Mouse (Mus musculus) skeletal muscle tissue, adult 2 months (tissue): ENCODE results near the gene Slc29a4.

ENCODE experiments used
- DNase-seq: peaks from one replicate; pipeline ENCODE4 v3.0.0-alpha.2; 2012; ENCODE audit warnings: low read depth, low spot score

Gene Slc29a4

DNA sequence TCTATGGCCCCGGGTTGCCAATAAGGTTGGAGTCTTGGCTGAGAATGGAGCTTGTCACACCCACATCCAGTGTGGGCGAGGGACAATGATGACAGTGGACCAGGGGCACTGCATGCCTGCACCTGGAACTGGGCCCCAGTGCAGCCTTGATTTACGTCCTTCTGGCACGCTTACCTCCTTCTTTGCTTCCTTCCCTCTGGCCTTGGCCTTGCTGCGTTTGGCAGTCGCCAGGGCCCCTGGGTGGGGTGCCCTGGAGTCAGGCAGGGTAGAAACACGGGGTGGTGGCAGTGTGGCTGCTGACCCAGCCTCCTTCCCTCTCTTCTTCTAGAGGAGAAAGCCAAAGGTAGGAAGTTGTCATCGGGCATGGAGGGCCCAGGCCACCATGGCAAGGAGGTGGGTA, 47.6 kb downstream of the Slc29a4 start:
- no peak for DNase-seq

DNA sequence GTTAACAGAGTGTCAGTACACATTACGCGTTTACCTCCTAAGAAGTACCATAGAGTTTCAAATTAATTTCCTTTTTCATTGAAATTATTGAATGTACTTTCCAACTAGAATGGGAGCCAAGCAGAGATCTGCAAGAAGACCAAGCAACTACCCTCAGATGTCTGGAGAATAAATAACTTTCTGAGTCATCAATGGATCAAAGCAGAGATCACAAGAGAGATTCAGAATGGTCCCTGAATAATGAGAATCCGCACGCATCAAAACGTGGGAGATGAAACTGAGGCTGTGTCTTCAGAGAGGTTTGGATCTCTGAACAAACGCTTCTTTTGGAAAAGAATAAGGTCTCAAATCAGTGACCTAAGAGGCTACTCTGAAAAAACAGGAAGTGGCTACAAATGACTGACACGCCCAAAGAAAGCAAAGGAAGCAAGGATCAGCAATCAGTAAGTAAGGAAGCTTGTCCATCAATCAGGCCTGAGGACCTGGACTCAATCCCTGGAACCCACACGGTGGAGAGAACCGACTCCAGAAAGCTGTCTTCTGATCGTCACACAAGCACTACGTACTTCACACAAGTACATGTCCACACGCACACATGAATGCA, 54.8 kb downstream of the Slc29a4 start:
- DNase-seq, result no peak

DNA sequence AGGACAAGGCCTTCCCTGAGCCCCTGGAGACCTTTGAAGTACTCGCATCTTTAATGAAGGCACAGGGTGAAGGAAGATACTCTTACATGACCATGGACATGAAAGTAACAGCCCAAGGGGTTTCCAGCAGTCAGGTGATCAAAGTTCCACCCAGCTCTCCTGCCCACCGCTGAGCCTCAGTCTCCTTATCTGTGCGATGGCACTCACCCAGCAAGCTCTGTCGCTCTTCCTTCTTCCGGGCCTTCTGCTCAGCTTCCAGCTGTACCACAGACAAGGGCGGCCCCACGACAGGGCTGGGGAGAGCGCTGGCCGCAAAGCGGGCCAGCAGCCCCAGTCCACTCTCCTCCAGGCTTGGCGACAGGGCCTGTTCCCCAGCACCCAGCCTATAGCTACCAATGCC, 57.9 kb downstream of the Slc29a4 start:
- no peak for DNase-seq

DNA sequence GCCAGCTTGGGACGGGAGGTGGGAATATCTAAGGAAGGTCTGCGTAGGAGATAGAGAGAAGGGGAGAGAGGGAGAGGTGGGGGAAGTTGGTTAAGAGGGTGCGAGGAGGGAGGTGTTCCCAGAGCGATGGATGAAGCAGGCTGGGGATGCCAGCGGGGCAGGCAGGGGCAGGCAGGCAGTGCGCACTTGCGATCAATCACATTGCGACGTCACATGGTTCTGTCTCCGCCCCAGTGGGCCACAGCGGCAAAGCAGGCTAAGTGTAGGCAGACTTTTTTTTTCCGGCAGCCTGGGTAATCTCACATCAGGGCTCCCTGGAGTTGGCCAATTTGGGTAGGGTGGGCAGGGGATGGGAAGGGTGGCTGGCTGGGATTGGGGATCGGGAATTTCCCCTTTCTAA, 59.9 kb downstream of the Slc29a4 start:
- no peak for DNase-seq

DNA sequence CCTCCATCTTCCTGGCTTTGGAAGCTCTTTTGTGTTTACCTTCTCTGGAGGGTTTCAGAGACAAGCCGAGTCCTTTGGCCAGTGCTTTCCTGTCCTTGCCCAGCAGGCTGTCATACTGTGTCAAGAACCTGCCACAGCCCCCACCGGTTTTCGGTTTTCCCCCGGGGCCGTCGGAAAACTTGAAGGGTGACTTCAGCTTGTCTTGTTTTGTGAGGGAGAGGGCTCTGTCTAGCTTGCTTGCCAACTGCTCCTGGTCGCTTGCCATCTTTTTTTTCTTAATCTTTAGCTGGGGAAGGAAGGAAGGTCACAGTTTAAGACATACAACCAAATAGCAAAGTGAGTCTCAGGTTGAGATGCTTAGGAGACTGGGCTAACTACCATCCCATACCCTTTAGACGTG, 67.5 kb downstream of the Slc29a4 start:
- no peak for DNase-seq

DNA sequence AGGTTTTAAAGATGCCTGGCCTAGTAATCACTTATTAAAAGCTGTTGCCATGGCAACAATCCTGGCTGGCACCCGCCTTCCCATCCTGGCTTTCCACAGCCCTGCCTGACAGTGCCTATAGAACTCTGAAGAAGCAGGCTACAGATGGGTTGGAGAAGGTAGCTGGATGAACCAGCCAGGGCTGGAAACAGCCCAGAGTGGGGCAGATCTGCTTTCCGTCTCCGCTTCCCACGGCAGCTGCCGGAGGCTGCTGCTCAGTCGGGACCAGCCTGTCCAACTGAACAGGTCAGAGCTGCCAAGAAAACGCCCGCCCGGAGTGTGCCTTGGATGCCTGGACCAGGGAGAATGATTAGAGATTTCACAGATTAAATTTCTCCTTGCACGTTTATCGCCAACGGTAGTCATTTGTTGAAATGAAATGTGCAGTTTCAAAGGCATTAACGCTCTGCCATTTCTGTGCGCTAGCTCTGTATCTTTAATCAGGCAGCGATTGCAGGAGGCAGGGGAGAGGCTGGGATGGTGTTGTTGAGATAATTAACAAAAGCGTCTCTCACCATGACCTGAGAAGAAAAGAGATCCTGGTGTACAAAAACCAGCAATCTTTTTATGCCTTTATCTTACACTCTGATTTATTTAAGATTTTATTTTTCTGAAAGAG, 69.1 kb downstream of the Slc29a4 start:
- DNase-seq, result peak; percentile 45

DNA sequence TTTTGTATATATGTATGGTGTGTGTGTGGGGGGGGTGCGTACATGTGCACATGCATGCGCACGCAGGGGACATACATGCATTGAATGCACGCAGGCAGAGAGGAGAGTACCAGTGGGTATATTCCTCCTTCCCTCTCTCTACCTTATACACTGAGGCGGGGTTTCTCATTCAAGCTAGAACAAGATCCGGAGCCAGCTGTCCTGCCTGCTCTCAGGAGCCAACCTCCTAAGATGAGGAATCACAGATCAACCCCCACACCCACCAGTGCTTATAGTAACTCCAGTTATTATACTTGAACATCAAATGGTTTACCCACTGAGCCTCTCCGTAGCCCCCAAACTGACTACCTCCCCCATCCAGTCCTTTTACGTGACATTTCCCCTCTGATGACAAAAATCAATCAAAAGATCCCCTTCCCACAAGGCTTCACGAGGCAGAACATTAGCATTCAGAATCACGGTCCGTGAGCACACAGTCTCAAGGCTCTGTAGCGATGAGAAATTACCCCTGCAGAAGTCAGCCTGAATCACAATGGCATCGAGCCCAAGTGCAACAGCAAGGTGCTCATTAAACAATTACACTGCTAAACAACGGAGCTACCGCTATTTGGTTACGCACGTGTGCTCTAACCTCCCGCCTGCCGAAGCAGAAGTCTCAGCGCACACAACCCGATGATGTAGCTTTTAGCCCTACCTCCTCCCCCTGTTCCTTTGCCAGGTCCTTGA, 69.9 kb downstream of the Slc29a4 start:
- no peak for DNase-seq

DNA sequence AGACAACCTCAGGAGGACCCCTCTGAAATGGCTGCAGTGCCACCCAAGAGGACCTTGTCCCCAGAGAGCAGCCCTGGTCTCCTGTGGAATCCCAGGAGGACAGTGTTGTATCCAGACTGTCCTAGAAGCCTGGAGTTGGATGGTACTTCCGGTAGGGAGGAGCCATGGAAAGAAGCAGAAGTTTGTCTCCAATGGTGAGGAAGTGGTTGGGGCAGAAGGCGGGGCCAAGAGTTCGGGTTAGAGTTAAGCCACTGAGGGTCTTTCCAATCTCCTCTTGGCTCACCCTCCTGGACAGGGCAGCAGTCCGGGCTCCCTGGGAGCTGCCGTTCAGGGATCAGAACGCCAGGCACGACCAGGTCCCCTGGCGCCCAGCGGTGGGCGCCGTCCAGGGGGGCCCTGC, 72.0 kb downstream of the Slc29a4 start:
- no peak for DNase-seq

DNA sequence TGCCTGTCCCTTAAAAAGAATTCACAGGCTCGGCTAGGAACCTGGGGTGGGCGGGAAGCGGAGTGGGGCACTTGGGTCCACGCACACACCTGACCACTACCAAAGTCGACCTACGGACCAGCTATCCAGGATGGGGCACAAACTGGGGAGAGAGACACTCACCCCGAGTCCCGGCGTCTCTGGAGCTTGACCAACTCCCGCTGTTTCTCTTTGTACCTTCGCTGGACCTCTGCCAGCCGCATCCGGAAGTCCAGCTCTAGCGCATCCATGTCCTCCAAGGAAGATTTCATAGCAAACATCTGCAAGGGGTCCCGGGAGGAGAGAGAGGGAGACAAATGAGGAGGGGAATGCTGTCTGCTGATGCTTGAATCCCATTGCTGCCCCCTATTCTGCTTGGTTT, 72.6 kb downstream of the Slc29a4 start:
- no peak for DNase-seq

DNA sequence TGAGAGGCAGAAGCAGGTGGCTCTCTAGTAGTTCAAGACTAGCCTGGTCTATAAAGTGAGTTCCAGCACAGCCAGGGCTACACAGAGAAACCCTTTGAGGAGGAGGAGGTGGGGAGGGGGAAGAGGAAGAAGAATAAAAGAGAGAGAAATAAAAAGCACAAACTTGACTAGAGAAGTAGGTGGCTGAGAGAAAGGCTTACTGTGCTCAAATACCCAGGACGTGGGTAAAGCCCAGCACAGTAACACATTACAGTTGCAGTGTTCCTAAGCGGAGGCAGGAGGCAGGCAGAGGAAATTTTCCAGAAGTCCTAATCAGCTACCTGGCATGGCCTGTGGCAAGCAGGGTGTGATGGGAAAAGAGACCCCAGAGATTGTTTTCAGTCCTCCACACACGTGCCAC, 74.4 kb downstream of the Slc29a4 start:
- DNase-seq, result no peak

DNA sequence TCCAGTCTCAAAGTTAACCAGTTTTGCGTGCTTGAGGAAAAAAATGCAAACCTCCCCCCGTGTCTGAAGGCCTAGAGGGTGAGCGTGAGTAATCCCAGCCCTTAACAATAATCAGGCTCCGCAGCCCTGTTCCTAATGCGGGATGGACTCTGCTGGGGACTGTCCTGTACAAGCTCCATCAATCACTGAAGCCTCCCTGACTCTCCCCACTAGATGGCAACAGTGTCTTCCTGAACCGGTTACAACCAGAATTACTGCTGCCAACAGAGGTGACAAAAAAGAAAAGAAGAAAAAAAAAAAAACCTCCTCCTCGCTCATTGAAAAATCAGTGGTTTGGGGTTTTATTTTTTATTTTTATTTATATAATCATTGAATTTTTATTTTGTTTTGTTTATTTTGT, 75.6 kb downstream of the Slc29a4 start:
- peak; percentile 56 for DNase-seq

DNA sequence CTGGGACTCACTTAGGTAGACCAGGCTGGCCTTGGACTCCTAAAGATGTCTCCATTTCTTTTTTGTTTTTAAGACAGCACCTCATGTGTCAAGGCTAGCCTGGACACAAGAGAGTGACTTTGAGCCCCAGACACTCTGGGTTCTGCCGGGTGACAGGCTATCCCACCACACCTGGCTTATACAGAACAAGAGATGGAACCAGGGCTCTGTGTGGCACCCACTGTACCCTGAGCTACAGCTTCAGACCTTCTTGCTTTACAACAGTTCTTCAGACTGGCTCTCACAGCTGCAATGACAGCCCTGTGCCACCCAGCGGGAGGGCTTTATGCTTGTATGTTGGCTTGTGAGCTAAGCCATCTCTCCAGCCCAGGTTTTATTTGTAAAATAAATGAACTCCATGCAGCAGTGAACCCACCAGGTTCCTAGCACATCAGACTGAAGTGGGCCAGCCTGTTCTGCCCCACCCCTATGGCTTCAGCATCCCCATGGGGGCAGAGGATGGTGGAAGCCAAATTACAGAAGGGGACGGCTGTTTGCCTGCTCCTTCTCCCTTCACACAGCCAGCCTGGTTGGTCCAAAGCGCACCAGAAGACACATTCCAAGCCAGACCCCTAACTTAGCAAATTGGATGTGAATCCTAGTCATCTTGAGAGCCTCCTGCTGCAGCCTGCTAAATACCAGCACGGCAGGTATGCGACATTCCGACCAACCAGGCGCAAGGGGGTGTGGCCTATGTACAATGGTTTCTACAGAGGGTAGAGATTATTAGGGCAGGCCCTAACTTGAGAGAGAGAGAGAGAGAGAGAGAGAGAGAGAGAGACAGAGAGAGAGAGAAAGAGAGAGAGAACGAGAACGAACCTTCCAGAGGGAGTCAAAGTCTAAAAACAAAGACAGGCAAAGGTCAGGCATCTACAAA, 76.3 kb downstream of the Slc29a4 start:
- no peak for DNase-seq

DNA sequence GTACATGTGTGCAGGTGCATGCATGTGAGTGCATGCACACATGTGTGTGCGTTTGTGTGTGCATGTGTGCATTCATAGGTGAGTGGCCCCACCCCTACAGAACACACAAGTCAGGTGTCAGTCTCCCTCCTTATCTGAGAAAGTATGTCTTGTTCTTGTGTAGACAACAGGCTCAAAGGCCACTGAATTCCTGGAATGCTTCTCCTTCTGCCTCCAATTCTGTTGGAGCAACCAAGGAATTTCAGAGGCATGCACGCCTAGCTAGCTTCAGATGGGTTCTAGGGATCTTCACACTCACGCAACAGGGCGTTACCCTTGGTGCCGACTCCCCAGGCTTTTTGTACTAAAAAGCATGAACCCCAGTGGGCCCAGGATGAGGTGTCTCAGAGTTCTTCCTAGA, 77.3 kb downstream of the Slc29a4 start:
- no peak for DNase-seq

DNA sequence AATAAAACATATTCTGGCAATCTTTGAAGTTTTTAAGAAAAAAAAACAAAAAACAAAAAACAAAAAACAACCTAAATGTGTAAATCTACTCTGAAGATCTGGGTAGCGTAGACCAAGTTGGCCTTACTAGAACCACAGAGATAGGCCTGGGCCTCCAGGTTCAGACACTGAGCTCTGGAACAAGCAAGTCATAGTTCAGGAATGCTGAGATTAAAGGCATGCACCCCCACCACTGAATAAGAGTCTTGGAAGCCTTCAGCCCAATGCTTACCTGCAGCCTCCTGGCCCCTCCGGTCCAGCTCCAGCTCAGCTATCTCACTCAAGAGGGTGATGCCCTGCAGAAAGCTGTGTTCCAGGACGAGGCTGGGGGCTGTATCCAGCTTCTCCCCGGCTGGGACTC, 78.7 kb downstream of the Slc29a4 start:
- no peak for DNase-seq

DNA sequence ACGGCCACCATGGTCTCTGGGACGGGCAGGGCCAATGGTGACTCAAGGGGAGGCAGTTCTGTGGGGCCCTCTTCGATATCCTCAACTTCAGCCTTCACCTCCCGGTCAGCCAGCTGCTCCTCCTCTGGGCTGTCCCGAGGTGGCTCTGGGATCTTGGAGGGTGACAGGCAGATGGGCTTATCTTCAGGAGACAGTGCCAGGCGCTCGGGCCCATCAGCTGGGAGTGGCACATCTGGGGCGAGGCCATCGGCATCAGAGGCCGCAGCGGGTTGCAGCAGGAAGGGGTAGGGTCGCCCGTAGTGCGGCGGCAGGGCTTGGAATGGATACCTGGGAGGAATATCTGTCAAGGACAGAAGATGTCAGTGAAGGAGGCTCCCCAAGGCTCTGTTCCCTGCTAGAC, 79.7 kb downstream of the Slc29a4 start:
- no peak for DNase-seq
